Mouse (Mus musculus) embryonic fibroblast, embryonic 13.5 days (primary cell): ENCODE measurements around the gene Dennd1c.

ENCODE experiments used
- CTCF ChIP-seq: IDR thresholded peaks from 2 replicates; pipeline ENCODE4 v1.5.1; 2011; ENCODE audit warnings: mild to moderate bottlenecking, control low read depth, low read length, moderate library complexity, borderline replicate concordance; ENCODE audit not compliant: insufficient read depth
- POLR2A ChIP-seq: IDR thresholded peaks from 2 replicates; pipeline ENCODE4 v1.6.1; 2011; ENCODE audit warnings: low read depth, mild to moderate bottlenecking, control low read depth, low read length, moderate library complexity

- no peak for TF ChIP-seq POLR2A
- no peak for TF ChIP-seq CTCF
Observed at GRCm38 (mm10) chr17:57062548-57062947, 15.8 kb downstream of the Dennd1c start.
